Mouse (Mus musculus): ENCODE data around the gene Palb2. TPM values are rescaled to one million over a fixed set of nuclear protein-coding genes. Genes with fewer than 3 reads are reported as not detected.
"Not testable (repeated sequence)": the region's sequence is repeated elsewhere in the genome, so short reads cannot be mapped to it uniquely, and the experiment has no call there.

The Palb2 gene
- polyA plus RNA-seq, 1 experiment from 2014 or later: 15.3 TPM

GRCm38 (mm10) chr7:122101747-122102244 lies 31.0 kb downstream of the Palb2 start, which contains the start of gene Ndufab1:
Gene Ndufab1, minus strand, starts transcription at chr7:122101886.
- H3K4me2 ChIP-seq (replicated peaks; ENCODE audit: low read depth, low read length): peak within 1 kb of the TSS; percentile 90
- H3K27me3 ChIP-seq (ENCODE audit: insufficient read depth, low read length): no peaks in the 10 kb centered on the region
- 1% methylated on average over 34 of the region's 43 CpGs for WGBS
- H3K4me1 ChIP-seq (ENCODE audit: insufficient read depth, low read length): peaks cover 14% of the 10 kb centered on the region
- H3K36me3 ChIP-seq (ENCODE audit: insufficient read depth, low read length): peaks cover 7% of the 10 kb centered on the region
- ATAC-seq (ENCODE audit: low FRiP score, low TSS enrichment): peak; percentile 99
- H3K4me3 ChIP-seq (ENCODE audit: low read length): peak within 1 kb of the TSS; percentile 79
- H3K27ac ChIP-seq (ENCODE audit: low read length): peak within 1 kb of the TSS; percentile 61; the same call in 1 of the 2 replicates
- no peaks in the 10 kb centered on the region for H3K9me3 ChIP-seq (ENCODE audit: low read length)
- peak within 1 kb of the TSS; percentile 89 for H3K9ac ChIP-seq (replicated peaks; ENCODE audit: low read length)

GRCm38 (mm10) chr7:122101014-122101746 lies 31.6 kb downstream of the Palb2 start:
- H3K9me3 ChIP-seq (ENCODE audit: low read length); H3K27me3 ChIP-seq (ENCODE audit: insufficient read depth, low read length): not testable (repeated sequence)
- H3K27ac ChIP-seq (ENCODE audit: low read length): peak overlapping the region; percentile 61; the same call in 1 of the 2 replicates
- H3K36me3 ChIP-seq (ENCODE audit: insufficient read depth, low read length): peaks cover 13% of the 10 kb centered on the region
- peaks cover 14% of the 10 kb centered on the region for H3K4me1 ChIP-seq (ENCODE audit: insufficient read depth, low read length)
- peak overlapping the region; percentile 79 for H3K4me3 ChIP-seq (ENCODE audit: low read length)
- peak; percentile 79 for ATAC-seq (ENCODE audit: low FRiP score, low TSS enrichment)
- WGBS: 5% methylated on average over 26 of the region's 28 CpGs
- H3K9ac ChIP-seq (replicated peaks; ENCODE audit: low read length): peak overlapping the region; percentile 89
- H3K4me2 ChIP-seq (replicated peaks; ENCODE audit: low read depth, low read length): peak overlapping the region; percentile 90

GRCm38 (mm10) chr7:122099222-122099621 lies 33.6 kb downstream of the Palb2 start:
- H3K4me1 ChIP-seq (ENCODE audit: insufficient read depth, low read length): peaks cover 14% of the 10 kb centered on the region
- H3K4me2 ChIP-seq (replicated peaks; ENCODE audit: low read depth, low read length): no peak overlapping the region
- peaks cover 33% of the 10 kb centered on the region for H3K36me3 ChIP-seq (ENCODE audit: insufficient read depth, low read length)
- no peak for ATAC-seq (ENCODE audit: low FRiP score, low TSS enrichment)
- no peak overlapping the region for H3K27ac ChIP-seq (ENCODE audit: low read length)
- no peaks in the 10 kb centered on the region for H3K9me3 ChIP-seq (ENCODE audit: low read length)
- H3K4me3 ChIP-seq (ENCODE audit: low read length): no peak overlapping the region
- 62% methylated on average over 4 of the region's 4 CpGs for WGBS
- no peak overlapping the region for H3K9ac ChIP-seq (replicated peaks; ENCODE audit: low read length)
- no peaks in the 10 kb centered on the region for H3K27me3 ChIP-seq (ENCODE audit: insufficient read depth, low read length)

GRCm38 (mm10) chr7:122098009-122098408 lies 34.8 kb downstream of the Palb2 start:
- Histone ChIP-seq H3K4me1 (ENCODE audit: insufficient read depth, low read length) (peaks cover 14% of the 10 kb centered on the region), H3K36me3 (ENCODE audit: insufficient read depth, low read length) (peaks cover 41% of the 10 kb centered on the region), H3K27ac (ENCODE audit: low read length) (no peak overlapping the region), H3K9ac (replicated peaks; ENCODE audit: low read length) (no peak overlapping the region), H3K4me3 (ENCODE audit: low read length) (no peak overlapping the region), H3K4me2 (replicated peaks; ENCODE audit: low read depth, low read length) (no peak overlapping the region), H3K27me3 (ENCODE audit: insufficient read depth, low read length) (no peaks in the 10 kb centered on the region), H3K9me3 (ENCODE audit: low read length) (no peaks in the 10 kb centered on the region)
- ATAC-seq (ENCODE audit: low FRiP score, low TSS enrichment): no peak
- whole genome bisulfite sequencing: 85% methylated on average over 3 of the region's 3 CpGs

- 97% methylated on average over 2 of the region's 2 CpGs for WGBS
- Histone ChIP-seq H3K4me1 (ENCODE audit: insufficient read depth, low read length) (peaks cover 1% of the 10 kb centered on the region; the same call in 1 of the 2 replicates), H3K4me3 (ENCODE audit: low read length) (no peak overlapping the region), H3K27ac (ENCODE audit: low read length) (no peak overlapping the region), H3K27me3 (ENCODE audit: insufficient read depth, low read length) (no peaks in the 10 kb centered on the region), H3K36me3 (ENCODE audit: insufficient read depth, low read length) (peaks cover 68% of the 10 kb centered on the region), H3K9ac (replicated peaks; ENCODE audit: low read length) (no peak overlapping the region), H3K4me2 (replicated peaks; ENCODE audit: low read depth, low read length) (no peak overlapping the region), H3K9me3 (ENCODE audit: low read length) (no peaks in the 10 kb centered on the region)
- no peak for ATAC-seq (ENCODE audit: low FRiP score, low TSS enrichment)
These were observed 38.0 kb downstream of the Palb2 start for GRCm38 (mm10) chr7:122094564-122095330.

- H3K4me1 ChIP-seq (ENCODE audit: insufficient read depth, low read length): no peaks in the 10 kb centered on the region
- peaks cover 64% of the 10 kb centered on the region for H3K36me3 ChIP-seq (ENCODE audit: insufficient read depth, low read length)
- no peak overlapping the region for H3K27ac ChIP-seq (ENCODE audit: low read length)
- no peak overlapping the region for H3K4me2 ChIP-seq (replicated peaks; ENCODE audit: low read depth, low read length)
- H3K9ac ChIP-seq (replicated peaks; ENCODE audit: low read length): no peak overlapping the region
- H3K27me3 ChIP-seq (ENCODE audit: insufficient read depth, low read length): no peaks in the 10 kb centered on the region
- H3K9me3 ChIP-seq (ENCODE audit: low read length): no peaks in the 10 kb centered on the region
- WGBS: 93% methylated on average over 11 of the region's 11 CpGs
- ATAC-seq (ENCODE audit: low FRiP score, low TSS enrichment): no peak
- H3K4me3 ChIP-seq (ENCODE audit: low read length): no peak overlapping the region
These were observed 45.4 kb downstream of the Palb2 start for GRCm38 (mm10) chr7:122087195-122087982.

- Histone ChIP-seq H3K4me2 (replicated peaks; ENCODE audit: low read depth, low read length) (no peak overlapping the region), H3K36me3 (ENCODE audit: insufficient read depth, low read length) (peaks cover 53% of the 10 kb centered on the region), H3K4me3 (ENCODE audit: low read length) (no peak overlapping the region), H3K27ac (ENCODE audit: low read length) (no peak overlapping the region), H3K9me3 (ENCODE audit: low read length) (no peaks in the 10 kb centered on the region), H3K27me3 (ENCODE audit: insufficient read depth, low read length) (no peaks in the 10 kb centered on the region), H3K4me1 (ENCODE audit: insufficient read depth, low read length) (no peaks in the 10 kb centered on the region), H3K9ac (replicated peaks; ENCODE audit: low read length) (no peak overlapping the region)
- ATAC-seq (ENCODE audit: low FRiP score, low TSS enrichment): no peak
- WGBS: 95% methylated on average over 1 of the region's 1 CpGs
These were observed 51.7 kb downstream of the Palb2 start for GRCm38 (mm10) chr7:122081071-122081470.

- no peaks in the 10 kb centered on the region for H3K27me3 ChIP-seq (ENCODE audit: insufficient read depth, low read length)
- H3K9me3 ChIP-seq (ENCODE audit: low read length): no peaks in the 10 kb centered on the region
- H3K9ac ChIP-seq (replicated peaks; ENCODE audit: low read length): no peak overlapping the region
- peaks cover 60% of the 10 kb centered on the region for H3K36me3 ChIP-seq (ENCODE audit: insufficient read depth, low read length)
- H3K27ac ChIP-seq (ENCODE audit: low read length): no peak overlapping the region
- no peaks in the 10 kb centered on the region for H3K4me1 ChIP-seq (ENCODE audit: insufficient read depth, low read length)
- ATAC-seq (ENCODE audit: low FRiP score, low TSS enrichment): no peak
- H3K4me3 ChIP-seq (ENCODE audit: low read length): no peak overlapping the region
- WGBS: 92% methylated on average over 8 of the region's 8 CpGs
- no peak overlapping the region for H3K4me2 ChIP-seq (replicated peaks; ENCODE audit: low read depth, low read length)
These were observed 52.8 kb downstream of the Palb2 start for GRCm38 (mm10) chr7:122079798-122080554.

- Histone ChIP-seq H3K9ac (replicated peaks; ENCODE audit: low read length) (no peak overlapping the region), H3K36me3 (ENCODE audit: insufficient read depth, low read length) (peaks cover 76% of the 10 kb centered on the region), H3K4me1 (ENCODE audit: insufficient read depth, low read length) (no peaks in the 10 kb centered on the region; the same call in 1 of the 2 replicates), H3K9me3 (ENCODE audit: low read length) (no peaks in the 10 kb centered on the region), H3K4me3 (ENCODE audit: low read length) (no peak overlapping the region), H3K4me2 (replicated peaks; ENCODE audit: low read depth, low read length) (no peak overlapping the region), H3K27me3 (ENCODE audit: insufficient read depth, low read length) (no peaks in the 10 kb centered on the region), H3K27ac (ENCODE audit: low read length) (no peak overlapping the region)
- no peak for ATAC-seq (ENCODE audit: low FRiP score, low TSS enrichment)
- WGBS: 92% methylated on average over 3 of the region's 3 CpGs
These were observed 58.4 kb downstream of the Palb2 start for GRCm38 (mm10) chr7:122074374-122074773.

All from kidney, embryonic 16.5 days (tissue).